Mouse (Mus musculus) midbrain, embryonic 16.5 days (tissue): Measurements from ENCODE around the gene Patz1. TPM values are rescaled to one million over a fixed set of nuclear protein-coding genes. Genes with fewer than 3 reads are reported as not detected.

Source experiments
- ATAC-seq: fragments of 200-750 bp; cut with Nextera tagmentation; 2 replicates; pipeline ENCODE4 v1.8.0; 2017; ENCODE audit warnings: moderate TSS enrichment
- H3K27ac ChIP-seq: fragments of 300-500 bp; sonication (generic); 2 replicates; pipeline ENCODE4 v1.5.1; 2014; ENCODE audit warnings: mild to moderate bottlenecking, low read length, mixed read lengths
- H3K27me3 ChIP-seq: fragments of 300-500 bp; sonication (generic); 2 replicates; pipeline ENCODE4 v1.6.1; 2014; ENCODE audit warnings: low read depth, low read length, mixed read lengths; ENCODE audit not compliant: control insufficient read depth, insufficient read depth
- H3K36me3 ChIP-seq: fragments of 300-500 bp; sonication (generic); 2 replicates; pipeline ENCODE4 v1.6.1; 2014; ENCODE audit warnings: mild to moderate bottlenecking, low read length, moderate library complexity, mixed read lengths; ENCODE audit not compliant: control insufficient read depth, insufficient read depth
- H3K4me1 ChIP-seq: fragments of 300-500 bp; sonication (generic); 2 replicates; pipeline ENCODE4 v1.6.1; 2014; ENCODE audit warnings: mild to moderate bottlenecking, low read length, mixed read lengths; ENCODE audit not compliant: control insufficient read depth, insufficient read depth
- H3K4me2 ChIP-seq: fragments of 300-500 bp; sonication (generic); 2 replicates; pipeline ENCODE4 v1.6.1; 2014; ENCODE audit warnings: mild to moderate bottlenecking, low read length, mixed read lengths
- H3K4me3 ChIP-seq: fragments of 300-500 bp; sonication (generic); 2 replicates; pipeline ENCODE4 v1.5.1; 2014; ENCODE audit warnings: low read depth, mild to moderate bottlenecking, low read length, moderate library complexity, mixed read lengths
- H3K9ac ChIP-seq: fragments of 300-500 bp; sonication (generic); 2 replicates; pipeline ENCODE4 v1.6.1; 2014; ENCODE audit warnings: low read depth, low read length, mixed read lengths
- H3K9me3 ChIP-seq: fragments of 300-500 bp; sonication (generic); replicated peaks from 2 replicates; pipeline ENCODE4 v1.6.1; 2014; ENCODE audit warnings: mild to moderate bottlenecking, low read length, mixed read lengths; ENCODE audit not compliant: control insufficient read depth, poor library complexity, severe bottlenecking
- WGBS: fragments of 180-500 bp; shearing (Covaris S2); extraction: QIAGEN DNeasy Blood & Tissue Kit; methylation state at CpG from one replicate; pipeline ENCODE4 v1.1.7; 2014; 5-methylcytosine and 5-hydroxymethylcytosine counted together
- polyA plus RNA-seq: library from polyadenylated mRNA; unstranded; fragments of >200 nt; fragmentation: Nextera tagmentation; extraction: Ambion mirVana; gene quantifications from 2 replicates; pipeline ENCODE4 v1.2.1, GENCODE M21; 2015

Gene Patz1
- polyA plus RNA-seq = 41.6 and 52.0 TPM in 2 replicates

DNA sequence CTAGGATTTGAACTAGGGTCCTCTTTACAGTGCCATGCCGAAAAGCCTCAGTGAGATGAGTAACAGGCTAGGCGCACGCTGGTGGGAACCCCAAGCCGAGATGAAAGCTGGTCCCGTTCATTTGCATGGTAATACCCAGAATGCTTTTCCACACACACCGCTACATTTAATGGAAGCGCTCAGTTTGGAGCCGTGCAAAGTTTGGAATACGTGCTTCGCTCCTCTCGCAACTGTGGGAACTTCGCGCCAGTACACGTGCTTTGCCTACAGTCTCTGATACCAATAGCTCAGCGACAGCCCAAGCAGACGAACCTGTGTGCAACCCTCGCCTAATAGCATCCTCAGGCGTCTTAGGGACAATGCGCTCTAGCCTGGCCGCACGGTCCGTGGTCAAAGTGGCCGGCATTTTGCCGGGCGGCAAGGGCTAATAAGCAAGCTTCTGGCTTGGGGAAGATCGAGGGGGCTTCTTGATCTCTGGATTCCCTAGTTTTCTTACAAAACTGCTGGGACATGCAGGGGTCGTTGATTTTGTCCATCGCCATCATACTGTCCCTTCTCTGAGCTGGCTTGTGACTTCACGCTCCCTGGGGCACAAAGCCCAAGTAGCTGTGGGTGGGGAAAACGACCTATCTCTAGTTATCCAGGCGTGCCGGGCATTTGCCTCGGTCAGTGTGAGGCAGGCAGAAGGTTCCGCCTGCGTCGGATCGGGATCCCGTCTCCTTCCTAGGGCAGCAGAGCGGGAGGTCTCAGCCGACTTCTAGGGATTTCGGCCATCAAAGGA is at the start of gene Patz1:
TSS of gene Patz1 (plus strand) at position 354 of the 781 bp plus-strand sequence.
- H3K4me1 ChIP-seq = peaks cover 34% of the 10 kb centered on the region
- H3K27ac ChIP-seq = peak within 1 kb of the TSS; percentile 100
- ATAC-seq = peak; percentile 26
- H3K9me3 ChIP-seq = no peaks in the 10 kb centered on the region
- peak within 1 kb of the TSS; percentile 99 for H3K9ac ChIP-seq
- H3K36me3 ChIP-seq = no peaks in the 10 kb centered on the region
- peak within 1 kb of the TSS; percentile 71 for H3K4me3 ChIP-seq
- H3K4me2 ChIP-seq = peak within 1 kb of the TSS; percentile 91
- under 1% methylated on average over 41 of the region's 41 CpGs for WGBS
- H3K27me3 ChIP-seq = no peaks in the 10 kb centered on the region

DNA sequence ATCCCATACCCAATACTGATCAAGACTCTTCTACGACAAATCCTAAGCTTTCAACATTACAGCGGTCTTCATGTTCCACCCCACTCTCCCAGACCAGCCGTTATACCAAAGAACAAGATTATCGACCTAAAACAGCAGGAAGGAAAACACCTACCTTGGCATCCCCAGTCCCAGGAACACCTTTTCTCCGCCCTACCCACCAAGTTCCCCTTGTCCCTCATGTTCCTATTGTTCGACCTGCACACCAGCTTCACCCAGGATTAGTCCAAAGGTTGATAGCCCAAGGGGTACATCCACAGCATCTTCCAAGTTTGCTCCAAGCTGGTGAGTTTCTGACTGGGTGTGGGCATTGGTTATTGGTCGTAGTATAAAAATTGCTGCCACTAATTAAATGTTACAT is 46.3 kb upstream of the Patz1 start:
- ATAC-seq = no peak
- H3K4me2 ChIP-seq = no peak overlapping the region
- no peaks in the 10 kb centered on the region for H3K27me3 ChIP-seq
- no peak overlapping the region for H3K27ac ChIP-seq
- no peaks in the 10 kb centered on the region for H3K9me3 ChIP-seq
- H3K36me3 ChIP-seq = peaks cover 52% of the 10 kb centered on the region
- H3K4me3 ChIP-seq = no peak overlapping the region
- H3K4me1 ChIP-seq = no peaks in the 10 kb centered on the region
- WGBS = 96% methylated on average over 7 of the region's 7 CpGs
- no peak overlapping the region for H3K9ac ChIP-seq

DNA sequence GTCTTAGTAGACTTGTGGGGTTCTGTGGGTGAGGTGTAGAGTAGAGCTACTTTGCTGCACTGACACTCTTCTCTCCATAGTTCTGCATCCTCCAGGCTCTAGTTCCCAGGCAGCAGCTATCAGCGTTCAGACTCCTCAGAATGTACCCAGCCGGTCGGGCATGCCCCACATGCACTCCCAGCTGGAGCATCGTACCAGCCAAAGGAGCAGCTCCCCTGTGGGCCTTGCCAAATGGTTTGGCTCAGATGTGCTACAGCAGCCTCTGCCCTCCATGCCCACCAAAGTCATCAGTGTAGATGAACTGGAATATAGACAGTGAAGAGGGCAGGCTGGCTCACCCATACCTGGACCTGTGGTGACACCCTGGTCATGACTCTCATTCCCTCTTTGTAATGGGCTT is 44.9 kb upstream of the Patz1 start:
- H3K27me3 ChIP-seq = no peaks in the 10 kb centered on the region
- H3K4me2 ChIP-seq = no peak overlapping the region
- no peak overlapping the region for H3K9ac ChIP-seq
- H3K4me3 ChIP-seq = no peak overlapping the region
- H3K27ac ChIP-seq = no peak overlapping the region
- H3K9me3 ChIP-seq = no peaks in the 10 kb centered on the region
- ATAC-seq = no peak
- WGBS = 80% methylated on average over 4 of the region's 4 CpGs
- peaks cover 54% of the 10 kb centered on the region for H3K36me3 ChIP-seq
- H3K4me1 ChIP-seq = no peaks in the 10 kb centered on the region

DNA sequence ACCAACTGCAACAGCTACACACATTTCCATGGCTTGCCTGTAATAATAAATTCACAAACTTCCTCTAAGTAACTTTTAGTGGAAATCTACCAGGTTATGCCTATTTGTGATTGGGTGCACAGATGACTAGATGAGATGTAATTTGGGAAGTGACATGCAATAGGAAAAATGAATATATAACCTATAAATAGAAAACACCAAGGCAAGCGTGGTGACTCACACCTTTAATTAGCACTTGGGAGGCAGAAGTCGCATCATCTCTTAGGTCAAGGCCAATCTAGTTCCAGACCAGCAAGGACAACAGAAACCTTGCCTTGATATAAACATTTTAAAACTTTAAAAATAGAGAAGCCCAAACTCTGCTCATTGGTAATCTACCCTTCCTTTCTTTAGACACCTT is 41.3 kb upstream of the Patz1 start:
- WGBS = 100% methylated on average over 2 of the region's 2 CpGs
- Histone ChIP-seq H3K36me3 (peaks cover 57% of the 10 kb centered on the region), H3K4me1 (no peaks in the 10 kb centered on the region), H3K4me2 (no peak overlapping the region), H3K9me3 (no peaks in the 10 kb centered on the region), H3K27ac (no peak overlapping the region), H3K9ac (no peak overlapping the region), H3K4me3 (no peak overlapping the region), H3K27me3 (no peaks in the 10 kb centered on the region)
- no peak for ATAC-seq

DNA sequence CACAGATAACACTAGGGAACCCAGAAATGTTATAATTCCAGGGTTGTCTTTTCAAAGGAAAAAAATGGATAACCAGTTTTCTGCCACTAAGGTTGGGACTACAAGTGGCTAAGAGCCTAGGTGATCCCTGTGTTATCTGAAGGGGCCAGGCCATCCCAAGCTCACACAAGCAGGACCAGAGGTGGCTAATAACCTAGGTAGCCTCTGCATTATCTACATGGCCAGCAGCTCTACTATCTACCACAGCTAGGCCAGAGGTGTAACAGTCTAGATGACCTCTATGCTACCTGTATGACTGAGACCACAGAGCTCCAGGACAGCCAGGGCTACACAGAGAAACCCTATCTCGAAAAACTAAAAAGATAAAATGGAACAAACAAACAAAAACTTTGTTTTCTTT is 29.1 kb upstream of the Patz1 start:
- Histone ChIP-seq H3K4me2 (no peak overlapping the region), H3K4me3 (no peak overlapping the region), H3K27me3 (no peaks in the 10 kb centered on the region), H3K9me3 (no peaks in the 10 kb centered on the region), H3K27ac (no peak overlapping the region), H3K36me3 (peaks cover 33% of the 10 kb centered on the region), H3K4me1 (peaks cover 15% of the 10 kb centered on the region), H3K9ac (no peak overlapping the region)
- 93% methylated on average over 1 of the region's 1 CpGs for WGBS
- ATAC-seq = no peak

DNA sequence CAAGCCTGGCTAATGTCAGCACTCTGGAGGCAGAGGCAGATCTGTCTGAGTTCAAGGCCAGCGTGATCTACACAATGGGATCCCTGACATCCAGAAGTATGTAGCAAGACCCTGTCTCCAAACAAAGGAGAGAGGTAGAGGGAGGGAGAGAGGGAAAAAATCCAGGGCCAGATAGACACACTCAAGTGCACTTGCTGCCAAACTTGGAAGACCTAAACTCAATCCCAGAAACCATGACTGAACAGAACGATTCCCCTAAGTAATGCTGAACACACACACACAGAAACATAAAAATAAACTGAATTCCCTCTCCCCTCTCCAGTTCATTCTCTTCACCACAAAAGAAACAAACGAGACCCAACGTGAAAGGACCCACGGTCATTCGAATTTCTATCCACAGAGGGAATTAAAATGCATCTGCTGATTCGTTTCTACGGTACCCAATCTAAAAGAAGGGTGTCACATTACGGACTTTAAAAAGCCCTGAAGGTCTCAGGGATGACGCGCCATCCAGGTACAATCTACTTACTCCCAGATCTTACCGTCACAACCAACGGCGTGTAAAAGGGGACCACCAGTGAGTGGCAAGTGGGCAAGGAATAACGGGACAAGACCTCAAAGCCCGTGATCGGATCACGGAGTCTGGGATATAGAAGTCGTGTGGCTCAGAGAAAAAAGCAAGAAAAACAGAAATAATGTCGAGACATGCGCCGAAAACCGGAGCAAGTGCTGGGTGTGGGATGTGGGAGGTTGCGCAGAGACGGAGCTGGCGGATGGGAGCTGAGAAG is 23.2 kb upstream of the Patz1 start:
- Histone ChIP-seq H3K9ac (peak overlapping the region; percentile 87), H3K27me3 (no peaks in the 10 kb centered on the region)

DNA sequence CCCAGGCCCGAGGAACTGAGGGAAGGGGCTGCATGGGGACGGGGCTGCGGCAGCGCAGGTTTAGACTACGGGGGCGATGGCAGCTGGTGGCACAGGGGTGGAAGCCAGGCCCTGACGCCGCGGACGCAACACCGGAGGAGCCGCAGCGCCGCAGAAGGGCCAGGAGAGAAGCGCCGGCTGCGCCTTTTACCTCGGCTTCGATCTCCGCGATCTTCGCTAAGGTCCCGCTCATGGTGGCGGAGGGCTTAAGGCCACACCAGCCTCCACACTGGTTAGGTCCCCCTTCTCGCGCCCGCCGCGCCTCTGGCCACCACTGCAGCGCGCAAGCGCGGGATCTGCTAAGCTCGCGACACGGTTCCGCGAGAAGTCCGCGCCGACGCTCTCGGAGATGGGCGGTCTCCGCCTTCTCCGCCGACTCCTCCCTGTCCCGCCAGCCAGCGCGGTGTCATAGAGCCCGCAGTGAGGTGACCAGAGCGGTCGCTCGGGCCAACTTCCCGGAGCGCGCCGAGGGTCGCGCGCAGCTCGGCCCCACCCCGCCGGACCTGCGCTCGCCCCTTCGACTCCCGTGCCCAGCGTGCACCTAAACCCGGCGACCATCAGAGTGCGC is 22.5 kb upstream of the Patz1 start, which contains the start of gene Drg1:
TSS of gene Drg1 (minus strand) at position 337 of the 607 bp plus-strand sequence.
- Histone ChIP-seq H3K27me3 (no peaks in the 10 kb centered on the region), H3K9me3 (no peaks in the 10 kb centered on the region), H3K4me3 (peak within 1 kb of the TSS; percentile 65), H3K9ac (peak within 1 kb of the TSS; percentile 87), H3K27ac (peak within 1 kb of the TSS; percentile 91), H3K4me2 (peak within 1 kb of the TSS; percentile 70), H3K36me3 (peaks cover 9% of the 10 kb centered on the region; the same call in 1 of the 2 replicates), H3K4me1 (peaks cover 29% of the 10 kb centered on the region)
- WGBS = under 1% methylated on average over 68 of the region's 72 CpGs
- ATAC-seq = peak; percentile 98

More for the DNA sequence above, 23.2 kb upstream of the Patz1 start:
- Histone ChIP-seq H3K4me3 (peak overlapping the region; percentile 65), H3K4me1 (peaks cover 29% of the 10 kb centered on the region), H3K27ac (peak overlapping the region; percentile 91), H3K9me3 (no peaks in the 10 kb centered on the region), H3K36me3 (peaks cover 9% of the 10 kb centered on the region; the same call in 1 of the 2 replicates), H3K4me2 (peak overlapping the region; percentile 70)
- ATAC-seq = peak; percentile 3
- under 1% methylated on average over 26 of the region's 26 CpGs for WGBS

DNA sequence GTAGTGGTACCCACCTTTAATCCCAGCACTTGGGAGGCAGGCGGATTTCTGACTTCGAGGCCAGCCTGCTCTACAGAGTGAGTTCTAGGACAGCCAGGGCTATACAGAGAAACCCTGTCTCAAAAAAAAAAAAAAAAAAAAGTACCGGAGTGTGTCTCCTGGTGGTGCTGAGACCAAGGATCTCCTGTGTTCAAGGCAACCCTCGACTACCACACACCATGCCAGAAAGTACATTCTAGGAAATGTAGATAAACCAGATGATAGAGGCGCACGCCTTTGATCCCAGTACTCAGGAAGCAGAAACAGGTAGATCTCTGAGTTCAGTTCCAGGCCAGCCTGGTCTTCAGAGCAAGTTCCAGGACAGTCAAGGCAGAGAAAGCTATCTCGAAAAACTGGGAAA is 21.5 kb upstream of the Patz1 start:
- H3K9ac ChIP-seq = peak overlapping the region; percentile 87
- H3K27ac ChIP-seq = peak overlapping the region; percentile 91

More for the DNA sequence above, 21.5 kb upstream of the Patz1 start:
- H3K27me3 ChIP-seq = no peaks in the 10 kb centered on the region
- H3K36me3 ChIP-seq = 0 out of 2 replicates have a peak, but pooled peaks cover 3% of the 10 kb centered on the region
- ATAC-seq = peak; percentile 28; the same call in 1 of the 2 replicates
- H3K4me1 ChIP-seq = peaks cover 29% of the 10 kb centered on the region
- H3K9me3 ChIP-seq = no peaks in the 10 kb centered on the region
- whole genome bisulfite sequencing = 57% methylated on average over 7 of the region's 7 CpGs
- H3K4me3 ChIP-seq = peak overlapping the region; percentile 65
- peak overlapping the region; percentile 49 for H3K4me2 ChIP-seq
